Mouse (Mus musculus): ENCODE results near the gene Gorasp1.

Gene Gorasp1

DNA sequence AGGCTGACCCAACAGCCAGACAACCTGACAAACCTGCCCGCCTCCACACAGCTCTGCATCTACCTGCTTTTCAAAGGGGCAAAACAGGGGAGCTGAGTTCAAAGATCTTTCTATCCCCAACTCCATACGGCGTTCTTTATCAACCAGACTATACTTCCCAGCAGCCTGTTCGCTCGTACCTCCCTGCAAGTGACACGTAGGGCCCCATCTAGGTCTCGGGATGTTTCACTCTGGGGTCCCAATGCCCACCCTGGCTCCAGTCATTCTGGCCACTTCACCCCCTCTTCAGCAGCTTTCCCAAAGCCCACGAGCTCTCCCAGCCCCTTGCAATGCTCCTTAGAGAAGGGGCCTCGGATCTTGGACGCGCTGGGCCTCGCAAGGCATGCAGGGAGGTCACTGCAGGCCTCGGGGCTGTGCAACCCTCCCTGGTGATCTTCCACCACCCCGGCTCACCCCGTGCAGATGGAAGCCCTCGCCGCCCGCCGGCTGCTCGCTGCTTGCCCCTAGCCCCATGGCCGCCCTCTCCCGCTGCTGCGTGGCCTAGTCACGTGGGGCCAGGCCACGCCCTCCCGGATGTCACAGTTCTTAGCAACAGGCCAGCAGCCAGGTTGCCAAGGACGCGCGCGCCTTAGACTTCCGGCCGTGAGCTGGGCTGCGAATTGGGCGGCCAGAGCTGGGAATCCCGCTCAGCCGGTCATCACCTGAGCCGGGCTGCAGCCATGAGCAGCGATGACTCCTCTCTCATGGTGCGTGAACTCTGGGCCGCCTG, at the start of gene Gorasp1, which contains the start of gene Ttc21a:
Gorasp1 (minus strand) TSS at position 561 of the 769 bp plus-strand sequence.
Ttc21a (plus strand) TSS at position 602 of the 769 bp plus-strand sequence.
- DNase-seq (ENCODE audit: low spot score in 2 of 2): peak; percentile 92 to 95

DNA sequence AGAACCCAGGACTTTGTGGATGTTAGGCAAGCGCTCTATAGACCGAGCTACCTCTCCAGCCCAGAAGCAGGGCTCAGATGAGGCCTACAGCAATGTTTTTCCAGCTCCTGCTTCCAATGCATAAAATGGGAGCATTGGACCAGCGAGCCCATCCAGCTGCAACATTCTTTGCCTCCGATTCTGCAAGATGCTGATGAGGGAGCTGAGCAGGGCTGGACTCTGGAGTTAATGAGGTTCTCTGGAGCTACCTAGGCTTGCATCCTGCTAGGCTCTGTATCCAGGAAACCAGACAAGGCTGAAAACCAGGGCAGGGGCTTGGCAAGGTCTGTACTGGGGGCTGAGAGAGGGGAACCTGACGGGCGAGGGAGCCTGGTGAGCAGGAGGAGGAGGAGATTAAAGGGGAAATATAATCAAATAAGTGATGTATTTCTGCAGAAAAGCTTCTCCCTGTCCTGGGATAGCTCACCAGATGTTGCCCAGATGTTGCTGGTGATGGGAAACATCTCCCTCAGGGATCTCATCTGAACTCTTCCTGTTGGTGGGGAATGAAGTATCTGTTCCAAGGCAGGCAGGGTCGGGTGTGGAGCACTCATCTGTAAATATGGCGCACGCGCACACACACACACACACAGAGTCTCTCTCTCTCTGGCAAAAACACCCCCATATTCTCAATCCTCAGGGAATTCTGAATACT, 48.7 kb upstream of the Gorasp1 start:
- no peak for DNase-seq (ENCODE audit: low spot score in 2 of 2)

GRCm38 (mm10) chr9:119984536-119985011, 47.2 kb upstream of the Gorasp1 start, which contains the start of gene Csrnp1:
Csrnp1 (minus strand) TSS chr9:119984658.
- DNase-seq (ENCODE audit: low spot score in 2 of 2): no peak

DNA sequence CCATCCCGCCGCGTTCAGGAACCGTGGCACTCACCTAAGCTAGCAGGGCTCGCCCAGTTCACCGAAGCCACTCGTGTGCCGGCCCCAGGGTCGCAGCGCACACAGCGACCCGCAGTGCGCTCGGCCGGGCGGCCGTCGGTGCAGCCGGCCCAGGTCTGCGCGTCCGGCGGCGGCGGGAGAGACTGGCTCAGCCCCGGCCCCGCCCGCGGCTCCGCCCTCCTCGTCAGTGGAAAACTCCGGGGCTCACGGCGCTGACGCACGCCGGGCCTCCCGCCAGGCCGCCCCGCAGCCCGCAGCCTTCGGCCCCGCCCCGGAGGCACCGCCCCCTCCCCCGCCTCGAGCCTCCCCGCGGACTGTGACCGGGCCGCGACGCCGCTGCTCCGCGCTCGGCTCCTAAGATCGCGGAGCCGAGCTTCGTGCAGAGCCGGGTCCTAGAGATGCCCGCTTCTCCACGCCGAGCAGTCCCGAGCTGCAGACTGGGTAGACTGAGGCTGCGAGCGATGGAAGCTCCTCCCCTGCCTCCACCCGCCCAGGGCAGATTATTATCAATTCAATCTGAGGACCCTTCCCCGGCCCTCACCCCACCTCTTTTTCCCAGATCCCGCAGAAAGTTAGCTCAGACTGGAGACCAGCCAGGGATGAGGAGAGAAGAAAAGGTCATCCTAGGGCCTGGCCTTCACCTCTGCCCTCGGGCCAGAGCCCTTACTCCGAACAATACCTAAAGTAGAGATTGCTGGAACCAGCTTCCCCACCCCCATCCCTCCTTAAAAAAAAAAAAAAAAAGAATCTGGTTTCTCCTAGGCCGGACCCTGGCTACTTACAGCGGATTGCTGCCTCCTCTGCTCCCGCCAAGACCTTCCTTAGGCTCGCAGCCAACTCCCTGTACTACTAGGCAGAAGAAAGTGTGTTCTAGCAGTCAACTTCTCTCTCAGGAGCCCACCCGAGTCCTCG, 46.5 kb upstream of the Gorasp1 start:
- peak; percentile 86 to 92 for DNase-seq (ENCODE audit: low spot score in 2 of 2)

- peak; percentile 48 to 67 for DNase-seq (ENCODE audit: low spot score in 2 of 2)
Observed at GRCm38 (mm10) chr9:119982956-119983551, 45.7 kb upstream of the Gorasp1 start.

DNA sequence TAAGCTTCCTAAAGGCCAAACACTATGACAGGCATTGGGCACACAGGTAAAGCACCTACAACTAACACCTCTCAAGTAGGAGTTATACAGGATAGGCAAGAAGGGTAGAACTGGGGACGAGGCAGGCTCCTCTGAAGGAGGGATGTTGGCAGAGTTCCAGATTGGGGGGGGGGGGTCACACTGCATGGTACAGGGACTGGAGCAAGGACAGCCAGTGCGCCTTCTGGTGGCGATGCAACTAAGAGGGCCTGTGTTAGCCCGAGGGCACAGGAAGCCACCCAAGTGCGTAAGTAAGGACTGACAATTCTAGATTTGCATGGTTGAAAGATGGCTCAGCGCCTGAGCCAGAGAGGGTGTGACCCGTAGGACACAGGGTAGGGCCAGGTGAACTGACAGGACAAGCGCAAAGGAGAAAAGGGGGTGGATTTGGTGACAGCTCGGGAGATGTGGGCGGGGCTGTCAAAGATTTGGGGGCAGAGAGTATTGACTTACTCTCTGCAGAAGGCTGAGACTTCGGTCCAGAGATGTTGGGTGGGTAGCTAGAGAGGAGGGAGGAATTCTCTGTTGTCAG, 45.0 kb upstream of the Gorasp1 start:
- DNase-seq (ENCODE audit: low spot score in 2 of 2): peak; percentile 47 to 63

GRCm38 (mm10) chr9:119981183-119982179, 44.1 kb upstream of the Gorasp1 start:
- DNase-seq (ENCODE audit: low spot score in 2 of 2): peak; percentile 50 to 72

- no peak for DNase-seq (ENCODE audit: low spot score in 2 of 2)
Observed at GRCm38 (mm10) chr9:119980770-119981182, 43.4 kb upstream of the Gorasp1 start.

DNA sequence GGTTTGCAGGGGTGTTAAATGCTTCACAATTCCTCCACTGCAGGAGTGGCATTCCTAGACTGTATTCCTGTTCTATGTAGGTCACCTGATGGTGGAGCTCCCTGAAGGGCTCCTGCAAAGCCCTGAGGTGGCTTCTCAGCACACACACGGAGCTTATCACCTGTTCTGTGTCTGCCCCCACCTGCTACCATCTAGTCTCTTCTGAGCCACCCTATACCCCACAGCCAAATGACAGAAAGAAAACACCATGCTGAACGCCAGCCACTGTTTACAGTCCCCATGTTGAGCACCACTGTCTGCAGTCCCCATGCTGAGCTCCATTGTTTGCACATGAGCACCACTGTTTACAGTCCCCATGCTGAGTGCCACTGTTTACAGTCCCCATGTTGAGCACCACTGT, 42.4 kb upstream of the Gorasp1 start:
- DNase-seq (ENCODE audit: low spot score in 2 of 2): no peak

DNA sequence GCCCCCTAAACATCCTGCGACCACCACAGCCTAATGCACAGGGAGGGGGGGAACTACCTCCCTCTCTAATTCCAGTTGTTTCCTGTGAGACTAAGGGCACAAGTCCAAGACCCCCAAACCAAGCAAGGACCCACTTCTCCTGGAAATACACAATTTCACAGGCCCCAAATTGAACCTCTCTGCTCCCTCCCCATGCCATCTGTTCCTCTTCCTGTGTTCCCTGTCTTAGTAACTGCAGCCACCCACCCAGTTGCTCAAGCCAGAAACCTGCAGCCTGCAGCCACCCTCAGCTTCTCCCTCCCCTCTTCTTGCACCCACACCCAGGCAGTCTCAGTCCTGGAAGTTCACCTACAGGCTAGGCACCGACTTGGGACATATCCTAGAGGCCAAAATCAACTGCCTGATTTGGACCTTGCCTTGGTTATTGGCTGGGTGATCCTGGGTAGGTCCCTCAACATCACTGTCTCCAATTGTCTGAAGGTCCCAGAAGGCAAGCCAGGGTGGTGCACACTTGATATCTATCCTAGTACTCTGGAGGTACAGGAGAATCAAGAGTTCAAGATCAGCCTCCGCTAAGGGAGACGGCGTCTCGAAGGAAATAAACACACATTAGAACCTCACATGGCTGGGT, 41.6 kb upstream of the Gorasp1 start:
- DNase-seq (ENCODE audit: low spot score in 2 of 2): no peak

DNA sequence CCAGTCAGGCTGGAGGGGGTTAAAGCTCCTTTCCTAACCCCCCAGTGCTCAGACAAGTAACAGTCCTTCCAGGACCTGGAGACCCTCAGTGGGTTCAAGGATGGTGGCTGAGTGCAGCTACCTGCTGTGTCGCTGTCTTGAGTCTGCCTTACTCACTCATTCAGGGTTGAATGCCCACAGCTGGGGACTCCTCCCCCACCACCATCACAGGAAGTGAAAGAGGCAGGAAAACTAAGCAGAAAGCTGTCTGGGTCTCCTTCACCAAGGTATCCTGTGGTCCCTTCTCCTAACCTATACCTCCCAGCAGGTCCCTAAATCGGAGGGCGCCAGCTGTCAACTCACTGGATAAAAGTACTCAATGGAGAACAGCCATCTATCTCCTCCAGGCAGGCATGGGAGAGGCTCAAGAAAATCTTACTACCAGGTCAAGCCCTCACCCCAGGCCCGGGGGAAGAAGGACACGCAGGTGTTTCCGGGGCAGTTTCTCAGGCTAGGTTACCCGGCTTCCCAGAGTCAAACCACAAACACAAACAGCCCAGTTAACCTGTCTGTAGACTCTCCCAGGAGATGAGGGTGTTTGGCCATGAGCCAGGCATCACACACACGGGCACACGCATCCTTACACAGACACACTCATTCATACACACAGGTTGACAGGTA, 40.9 kb upstream of the Gorasp1 start:
- DNase-seq (ENCODE audit: low spot score in 2 of 2): no peak

GRCm38 (mm10) chr9:119977557-119978060, 40.2 kb upstream of the Gorasp1 start:
- no peak for DNase-seq (ENCODE audit: low spot score in 2 of 2)

- DNase-seq (ENCODE audit: low spot score in 2 of 2): no peak
Observed at GRCm38 (mm10) chr9:119976704-119977556, 39.6 kb upstream of the Gorasp1 start.

DNA sequence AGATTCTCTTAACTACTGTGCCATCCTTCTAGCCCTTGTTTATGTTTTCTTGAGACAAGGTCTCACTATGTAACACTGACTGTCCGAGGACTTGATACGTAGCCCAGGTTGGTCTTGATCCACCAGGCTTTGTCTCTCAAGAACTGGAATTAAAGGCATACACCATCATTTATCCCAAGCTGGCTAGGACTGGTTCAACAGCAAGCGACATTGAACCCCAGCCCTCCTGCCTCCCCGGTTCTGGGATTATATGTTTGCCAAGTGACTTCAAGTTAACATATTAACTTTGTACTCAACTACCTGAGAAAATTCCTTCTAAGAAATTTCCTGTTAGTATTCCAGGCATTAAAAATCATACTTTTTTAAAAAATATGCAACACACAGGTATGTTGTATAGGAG, 37.9 kb upstream of the Gorasp1 start:
- DNase-seq (ENCODE audit: low spot score in 2 of 2): no peak

DNA sequence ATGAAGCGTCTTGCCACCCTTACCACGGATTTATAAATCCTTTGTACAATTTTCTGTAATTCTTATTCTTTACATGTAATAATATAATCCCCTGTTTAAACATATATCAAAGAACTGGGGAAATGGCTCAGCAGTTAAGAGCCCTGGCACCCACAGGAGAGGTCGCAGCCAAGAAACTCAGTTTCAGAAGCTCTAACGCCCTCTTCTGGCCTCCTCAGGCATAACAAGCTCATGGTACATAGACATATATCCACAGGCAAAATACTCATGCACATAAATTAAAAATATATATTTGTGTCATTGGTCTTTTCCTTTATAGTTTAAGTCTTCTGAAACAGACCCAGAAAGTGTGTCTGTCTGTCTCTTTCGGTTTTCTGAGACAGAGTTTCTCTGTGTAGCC, 37.2 kb upstream of the Gorasp1 start:
- no peak for DNase-seq (ENCODE audit: low spot score in 2 of 2)

DNA sequence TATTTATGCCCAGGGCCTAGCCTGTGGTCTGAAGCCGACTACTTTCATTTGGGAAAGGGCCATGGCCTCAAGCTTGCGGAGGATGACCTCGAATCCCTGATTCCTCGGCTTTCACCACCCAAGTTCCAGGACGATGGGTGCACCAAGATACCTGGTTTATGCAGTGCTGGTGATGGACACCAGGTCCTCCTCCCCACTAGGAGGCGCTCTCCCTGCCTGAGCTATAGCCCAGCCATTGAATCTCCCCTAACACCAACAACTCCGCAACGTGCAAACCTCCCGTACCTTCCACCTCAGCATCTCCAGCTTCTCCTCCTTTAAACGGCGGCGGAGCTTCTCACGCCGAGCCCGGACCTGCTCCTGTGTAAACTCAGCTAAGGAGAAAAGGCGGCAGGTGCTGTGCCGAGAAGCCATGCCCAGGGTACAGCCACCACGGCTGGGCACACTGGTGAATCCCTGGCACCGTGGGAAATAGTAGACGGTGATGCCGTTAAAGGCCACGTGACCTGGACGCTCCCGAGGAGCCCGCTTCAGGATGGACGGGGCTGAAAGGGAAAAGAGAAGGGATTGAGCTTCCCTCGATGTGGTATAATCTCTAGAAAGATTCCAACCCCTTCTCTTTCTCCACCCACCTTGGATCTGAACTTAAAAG, 36.6 kb upstream of the Gorasp1 start:
- no peak for DNase-seq (ENCODE audit: low spot score in 2 of 2)

DNA sequence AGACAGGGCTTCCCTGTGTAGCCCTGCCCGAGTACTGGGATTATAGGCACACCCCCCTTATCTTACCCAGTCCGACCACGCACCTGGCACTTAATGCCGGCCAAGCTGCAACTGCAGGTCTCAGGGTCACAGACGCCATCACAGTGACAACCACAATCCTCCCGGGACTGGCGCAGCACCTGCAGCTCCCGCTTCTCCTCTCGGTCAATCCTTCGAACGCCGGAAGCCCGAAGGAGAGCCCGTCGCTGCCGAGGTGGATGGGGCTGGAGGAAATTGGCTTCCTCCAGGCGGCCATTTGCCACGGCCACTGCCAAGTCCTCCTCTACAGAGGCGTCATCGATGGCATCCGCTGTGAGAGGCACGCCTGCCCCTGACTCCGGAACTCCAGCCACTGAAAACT, 35.9 kb upstream of the Gorasp1 start:
- no peak for DNase-seq (ENCODE audit: low spot score in 2 of 2)

All from urinary bladder, postnatal 36 days (tissue).